Mouse (Mus musculus) left cerebral cortex, postnatal 25 days (tissue): ENCODE measurements around the gene Tmem205. TPM values are rescaled to one million over a fixed set of nuclear protein-coding genes. Genes with fewer than 3 reads are reported as not detected.

Source experiments
- DNase-seq, 2 experiments: peaks; one replicate each; pipeline ENCODE4 v3.0.0; 2022; ENCODE audit warnings: low spot score in 2 of 2, mixed read lengths in 1 of 2
- intact Hi-C: fragments of 180-260 bp; cut with DNase I; formaldehyde crosslinking; loops from one replicate; pipeline ENCODE4 v1.15.1; 2025
- total RNA-seq, 2 experiments: library from RNA; stranded (reverse); gene quantifications; 2 replicates each; pipeline ENCODE4 v1.2.3; 2021

The Tmem205 gene
- total RNA-seq, 2 experiments from 2014 or later: 31.5 to 39.3 TPM

GRCm38 (mm10) chr9:21923490-21924098, 3.8 kb downstream of the Tmem205 start:
- DNase-seq: no peak
- intact Hi-C loops: no loop called here

- no peak for DNase-seq
- intact Hi-C loops: no loop called here
Observed at GRCm38 (mm10) chr9:21923036-21923435, 4.3 kb downstream of the Tmem205 start.

GRCm38 (mm10) chr9:21918692-21919384, 8.5 kb downstream of the Tmem205 start:
- intact Hi-C loops: loop anchor here (5.0 kb wide), 2 partner anchors 143 to 302 kb away; partner anchors contain the start of gene Smarca4
- DNase-seq: peak in 1 of 2 experiments; percentile 69

GRCm38 (mm10) chr9:21918035-21918592, 9.2 kb downstream of the Tmem205 start, which contains the start of gene Rab3d:
Gene Rab3d, minus strand, starts transcription at chr9:21918192.
- intact Hi-C loops: loop anchor here (5.0 kb wide), 2 partner anchors 144 to 301 kb away; partner anchors contain the start of gene Smarca4
- peak; percentile 91 to 92 for DNase-seq

- peak; percentile 68 to 89 for DNase-seq
- intact Hi-C loops: loop anchor here (5.0 kb wide), 2 partner anchors 145 to 300 kb away; partner anchors contain the start of gene Smarca4
Observed at GRCm38 (mm10) chr9:21917493-21918034, 9.8 kb downstream of the Tmem205 start.

GRCm38 (mm10) chr9:21916851-21917492, 10.4 kb downstream of the Tmem205 start:
- DNase-seq: peak in 1 of 2 experiments; percentile 43
- intact Hi-C loops: loop anchor here (5.0 kb wide), 2 partner anchors 145 to 300 kb away; partner anchors contain the start of gene Smarca4

- intact Hi-C loops: no loop called here
- no peak for DNase-seq
Observed at GRCm38 (mm10) chr9:21909474-21910223, 17.7 kb downstream of the Tmem205 start.

- intact Hi-C loops: no loop called here
- DNase-seq: no peak
Observed at GRCm38 (mm10) chr9:21908216-21908615, 19.1 kb downstream of the Tmem205 start.

GRCm38 (mm10) chr9:21904031-21904430, 23.3 kb downstream of the Tmem205 start:
- no peak for DNase-seq
- intact Hi-C loops: no loop called here

GRCm38 (mm10) chr9:21901223-21901820, 26.0 kb downstream of the Tmem205 start:
- peak; percentile 63 to 81 for DNase-seq
- intact Hi-C loops: no loop called here

- intact Hi-C loops: no loop called here
- no peak for DNase-seq
Observed at GRCm38 (mm10) chr9:21889229-21889628, 38.1 kb downstream of the Tmem205 start.

- DNase-seq: no peak
- intact Hi-C loops: loop anchor here (10.0 kb wide), 1 partner anchor 182 kb away; no protein-coding TSS in a partner anchor
Observed at GRCm38 (mm10) chr9:21876601-21877000, 50.8 kb downstream of the Tmem205 start.

GRCm38 (mm10) chr9:21872204-21872603, 55.2 kb downstream of the Tmem205 start:
- DNase-seq: no peak
- intact Hi-C loops: loop anchor here (10.0 kb wide), 1 partner anchor 177 kb away; no protein-coding TSS in a partner anchor

Other genes with a start within 250 kb of the Tmem205 start
- 10 to 100 TPM; 15.4 to 16.4 TPM for gene Ldlr, start 204.1 kb downstream of the Tmem205 start, total RNA-seq
- gene Spc24, start 167.3 kb downstream of the Tmem205 start, total RNA-seq: 1 to 10 TPM; 1.6 to 1.7 TPM
- 1 to 10 TPM; 7.4 to 7.5 TPM for gene Kank2, start 128.8 kb downstream of the Tmem205 start, total RNA-seq
- not detected for gene Angptl8, start 92.0 kb downstream of the Tmem205 start, total RNA-seq
- 10 to 100 TPM; 15.7 to 16.3 TPM for gene Dock6, start 74.9 kb downstream of the Tmem205 start, total RNA-seq
- gene Rab3d, start 9.4 kb downstream of the Tmem205 start, total RNA-seq: 10 to 100 TPM; 15.4 to 17.5 TPM
- gene Ccdc159, start 85 bp downstream of the Tmem205 start, total RNA-seq: 10 to 100 TPM; 13.7 to 16.5 TPM
- 100 to 1,000 TPM; 203 to 219 TPM for gene Plppr2, start 9.5 kb upstream of the Tmem205 start, total RNA-seq
- 10 to 100 TPM; 14.3 to 15.6 TPM for gene Swsap1, start 28.2 kb upstream of the Tmem205 start, total RNA-seq
- gene Epor, start 36.0 kb upstream of the Tmem205 start, total RNA-seq: 1 to 10 TPM; 7.9 to 8.9 TPM
- 1 to 10 TPM; 1.8 to 2.0 TPM for gene Rgl3, start 61.9 kb upstream of the Tmem205 start, total RNA-seq
- gene Ccdc151, start 75.1 kb upstream of the Tmem205 start, total RNA-seq: 1 to 10 TPM; 8.2 to 9.1 TPM
- gene Prkcsh, start 75.2 kb upstream of the Tmem205 start, total RNA-seq: 10 to 100 TPM; 97.0 to 98.1 TPM
- gene Elavl3, start 124.5 kb upstream of the Tmem205 start, total RNA-seq: 100 to 1,000 TPM; 158 to 160 TPM
- 1 to 10 TPM in 1 of 2 experiments, under 1 TPM in 1; 0.94 to 4.1 TPM for gene Gm49318, start 143.7 kb upstream of the Tmem205 start, total RNA-seq
- 10 to 100 TPM; 18.0 to 19.3 TPM for gene Zfp653, start 143.8 kb upstream of the Tmem205 start, total RNA-seq
- gene Ecsit, start 157.9 kb upstream of the Tmem205 start, total RNA-seq: 10 to 100 TPM; 40.5 to 45.2 TPM
- gene Cnn1, start 171.7 kb upstream of the Tmem205 start, total RNA-seq: 1 to 10 TPM in 1 of 2 experiments, under 1 TPM in 1; 0.25 to 1.0 TPM
- gene Elof1, start 189.6 kb upstream of the Tmem205 start, total RNA-seq: 10 to 100 TPM; 66.9 to 71.1 TPM
- gene Acp5, start 208.2 kb upstream of the Tmem205 start, total RNA-seq: under 1 TPM; 0.28 to 0.41 TPM
- 10 to 100 TPM; 40.5 to 47.1 TPM for gene Pigyl, start 229.3 kb upstream of the Tmem205 start, total RNA-seq